Mouse (Mus musculus) yolk sac, embryonic 10.5 days (tissue): ENCODE measurements around the gene Cox20.
"Not testable (repeated sequence)": the region's sequence is repeated elsewhere in the genome, so short reads cannot be mapped to it uniquely, and the experiment has no call there.

Experiments
- DNase-seq: peaks from one replicate; pipeline ENCODE4 v3.0.0-alpha.2; 2017; ENCODE audit warnings: low spot score

Cox20 gene

GRCm38 (mm10) chr1:178318389-178319184 is at the start of gene Cox20:
Cox20 (plus strand) TSS chr1:178319130.
- DNase-seq: peak; percentile 97

GRCm38 (mm10) chr1:178270635-178271034 is 48.3 kb upstream of the Cox20 start:
- no peak for DNase-seq

- no peak for DNase-seq
Measured at GRCm38 (mm10) chr1:178275174-178275730, 43.7 kb upstream of the Cox20 start.

- no peak for DNase-seq
Measured at GRCm38 (mm10) chr1:178275738-178276053, 43.2 kb upstream of the Cox20 start.

- DNase-seq: peak; percentile 78
Measured at GRCm38 (mm10) chr1:178276054-178276911, 42.6 kb upstream of the Cox20 start.

- not testable (repeated sequence) for DNase-seq
Measured at GRCm38 (mm10) chr1:178283314-178283713, 35.6 kb upstream of the Cox20 start.

- no peak for DNase-seq
Measured at GRCm38 (mm10) chr1:178283946-178284720, 34.8 kb upstream of the Cox20 start.

- no peak for DNase-seq
Measured at GRCm38 (mm10) chr1:178287601-178288176, 31.2 kb upstream of the Cox20 start.

- no peak for DNase-seq
Measured at GRCm38 (mm10) chr1:178291716-178292115, 27.2 kb upstream of the Cox20 start.

- no peak for DNase-seq
Measured at GRCm38 (mm10) chr1:178294051-178294450, 24.9 kb upstream of the Cox20 start.

- DNase-seq: not testable (repeated sequence)
Measured at GRCm38 (mm10) chr1:178301261-178301660, 17.7 kb upstream of the Cox20 start.

GRCm38 (mm10) chr1:178303425-178303824 is 15.5 kb upstream of the Cox20 start:
- no peak for DNase-seq

- DNase-seq: no peak
Measured at GRCm38 (mm10) chr1:178309487-178309886, 9.4 kb upstream of the Cox20 start.

- no peak for DNase-seq
Measured at GRCm38 (mm10) chr1:178310128-178310527, 8.8 kb upstream of the Cox20 start.

GRCm38 (mm10) chr1:178313039-178313597 is 5.8 kb upstream of the Cox20 start:
- no peak for DNase-seq

GRCm38 (mm10) chr1:178314236-178314635 is 4.7 kb upstream of the Cox20 start:
- DNase-seq: no peak

GRCm38 (mm10) chr1:178317275-178318001 is 1.5 kb upstream of the Cox20 start:
- peak; percentile 22 for DNase-seq

GRCm38 (mm10) chr1:178318002-178318388 is 935 bp upstream of the Cox20 start:
- peak; percentile 93 for DNase-seq

GRCm38 (mm10) chr1:178319295-178320037 is 536 bp downstream of the Cox20 start:
- DNase-seq: peak; percentile 78
